ENCODE assay signal across 7 mouse cellular contexts in genomic region chr2:145161046-145161700, GRCm38 (mm10). TPM values are rescaled to one million over a fixed set of nuclear protein-coding genes. Genes with fewer than 3 reads are reported as not detected.
DNase-seq lines count a peak whose midpoint lies in the region; ATAC-seq lines count a peak whose summit lies in the region.

No protein-coding gene starts in this region.

- no peak overlapping the region for H3K9ac ChIP-seq in intestine, embryonic 14.5 days (ENCODE audit: low read length)
- H3K9ac ChIP-seq in midbrain, embryonic 12.5 days (replicated peaks): no peak overlapping the region

- no peak overlapping the region for H3K27ac ChIP-seq in intestine, embryonic 14.5 days (ENCODE audit: low read depth)
- H3K27ac ChIP-seq in midbrain, embryonic 12.5 days (replicated peaks): no peak overlapping the region

- no peaks in the 10 kb centered on the region for H3K4me1 ChIP-seq in intestine, embryonic 14.5 days (replicated peaks; ENCODE audit: control insufficient read depth, insufficient read depth, low read length)
- H3K4me1 ChIP-seq in midbrain, embryonic 12.5 days: no peaks in the 10 kb centered on the region

- peak; percentile 60; the same call in 1 of the 2 replicates for ATAC-seq in intestine, embryonic 14.5 days (replicated peaks; ENCODE audit: low FRiP score, low TSS enrichment, low read depth)
- ATAC-seq in midbrain, embryonic 12.5 days (ENCODE audit: low FRiP score, low read depth): peak; percentile 79

- DNase-seq in ZHBTc4 (ENCODE audit: low read depth, low spot score): peak; percentile 87
- DNase-seq in cerebellum, adult 9-11 months: peak; percentile 73
- DNase-seq in frontal cortex, postnatal 36 days (ENCODE audit: low spot score in 2 of 2): peak; percentile 87 to 89
- peak; percentile 92 for DNase-seq in intestine, embryonic 14.5 days (ENCODE audit: low spot score)
- peak; percentile 57 to 88 for DNase-seq in left cerebral cortex, adult 8-10 months (ENCODE audit: low spot score in 2 of 2)
- peak; percentile 31 for DNase-seq in spleen, postnatal 36 days (ENCODE audit: low spot score in 2 of 2)

- H3K9me3 ChIP-seq in intestine, embryonic 14.5 days (ENCODE audit: control insufficient read depth, low read length): no peaks in the 10 kb centered on the region
- no peaks in the 10 kb centered on the region for H3K9me3 ChIP-seq in midbrain, embryonic 12.5 days

- H3K36me3 ChIP-seq in intestine, embryonic 14.5 days (ENCODE audit: control insufficient read depth, insufficient read depth, low read length): no peaks in the 10 kb centered on the region
- H3K36me3 ChIP-seq in midbrain, embryonic 12.5 days: no peaks in the 10 kb centered on the region

- WGBS in intestine, embryonic 14.5 days: 27% methylated on average over 12 of the region's 12 CpGs
- 29% methylated on average over 12 of the region's 12 CpGs for WGBS in midbrain, embryonic 12.5 days

- H3K4me3 ChIP-seq in intestine, embryonic 14.5 days (ENCODE audit: low read depth, low read length): no peak overlapping the region
- no peak overlapping the region for H3K4me3 ChIP-seq in midbrain, embryonic 12.5 days

- no peak overlapping the region for H3K4me2 ChIP-seq in intestine, embryonic 14.5 days (ENCODE audit: low read length)
- H3K4me2 ChIP-seq in midbrain, embryonic 12.5 days (replicated peaks): no peak overlapping the region

- no peaks in the 10 kb centered on the region for H3K27me3 ChIP-seq in intestine, embryonic 14.5 days (replicated peaks; ENCODE audit: control insufficient read depth, insufficient read depth, low read length)
- H3K27me3 ChIP-seq in midbrain, embryonic 12.5 days: no peaks in the 10 kb centered on the region

RNA-seq across cellular contexts. Expression of gene Slc24a3, which starts 6.4 kb away (rescaled TPM):
- polyA plus RNA-seq in intestine, embryonic 14.5 days (2014; fragmentation: Nextera tagmentation; extraction: Ambion mirVana): 7.3 and 8.8 TPM in 2 replicates
- 10 to 100 TPM; 87.6 to 94.2 (median 88.3) TPM for total RNA-seq in left cerebral cortex, adult 8-10 months (2022)
- 3.2 and 3.8 TPM in 2 replicates for polyA plus RNA-seq in midbrain, embryonic 12.5 days (2016; fragmentation: Nextera tagmentation; extraction: Ambion mirVana)

Comparison
In these comparisons a context has a peak if more than half of its experiments do, and no peak if none do; other contexts are left out.
1. DNase-seq: peak in every context shown above with its lines; median percentile 92 in intestine, embryonic 14.5 days; 88 in frontal cortex, postnatal 36 days; 87 in ZHBTc4; 73 in cerebellum, adult 9-11 months; 72 in left cerebral cortex, adult 8-10 months; 31 in spleen, postnatal 36 days.